Mouse (Mus musculus) midbrain, postnatal 0 days (tissue): ENCODE measurements around the gene Amer2. TPM values are rescaled to one million over a fixed set of nuclear protein-coding genes. Genes with fewer than 3 reads are reported as not detected.
"Not testable (repeated sequence)": the region's sequence is repeated elsewhere in the genome, so short reads cannot be mapped to it uniquely, and the experiment has no call there.

Experiments
- ATAC-seq: fragments of 200-750 bp; cut with Nextera tagmentation; 2 replicates; pipeline ENCODE4 v1.8.0; 2017; ENCODE audit warnings: moderate number of reproducible peaks, mild to moderate bottlenecking, moderate TSS enrichment, moderate library complexity; ENCODE audit not compliant: low FRiP score
- DNase-seq: peaks from one replicate; pipeline ENCODE4 v3.0.0-alpha.2; 2015; ENCODE audit warnings: low spot score
- H3K27ac ChIP-seq: fragments of 300-500 bp; sonication (generic); 2 replicates; pipeline ENCODE4 v1.5.1; 2014; ENCODE audit warnings: low read depth, mild to moderate bottlenecking, low read length, mixed read lengths
- H3K27me3 ChIP-seq: fragments of 300-500 bp; sonication (generic); 2 replicates; pipeline ENCODE4 v1.6.1; 2014; ENCODE audit warnings: low read length, control low read depth, mixed read lengths; ENCODE audit not compliant: insufficient read depth
- H3K36me3 ChIP-seq: fragments of 300-500 bp; sonication (generic); 2 replicates; pipeline ENCODE4 v1.6.1; 2014; ENCODE audit warnings: low read length, control low read depth, mixed read lengths; ENCODE audit not compliant: insufficient read depth
- H3K4me1 ChIP-seq: fragments of 300-500 bp; sonication (generic); 2 replicates; pipeline ENCODE4 v1.6.1; 2014; ENCODE audit warnings: mild to moderate bottlenecking, control low read depth, antibody characterized with exemption, low read length, mixed read lengths; ENCODE audit not compliant: insufficient read depth
- H3K4me2 ChIP-seq: fragments of 300-500 bp; sonication (generic); 2 replicates; pipeline ENCODE4 v1.6.1; 2014; ENCODE audit warnings: low read depth, mild to moderate bottlenecking, low read length, mixed read lengths; ENCODE audit not compliant: poor library complexity, severe bottlenecking
- H3K4me3 ChIP-seq: fragments of 300-500 bp; sonication (generic); 2 replicates; pipeline ENCODE4 v1.5.1; 2014; ENCODE audit warnings: low read depth, mild to moderate bottlenecking, low read length, moderate library complexity
- H3K9ac ChIP-seq: fragments of 300-500 bp; sonication (generic); replicated peaks from 2 replicates; pipeline ENCODE4 v1.6.1; 2014; ENCODE audit warnings: mild to moderate bottlenecking, low read length, moderate library complexity, mixed read lengths; ENCODE audit not compliant: poor library complexity, severe bottlenecking
- H3K9me3 ChIP-seq: fragments of 300-500 bp; sonication (generic); 2 replicates; pipeline ENCODE4 v1.6.1; 2016; ENCODE audit warnings: low read length, control low read depth
- CTCF ChIP-seq: IDR thresholded peaks from 2 replicates; pipeline ENCODE4 v1.5.1; 2016; ENCODE audit warnings: antibody characterized with exemption, mild to moderate bottlenecking
- WGBS: fragments of 180-500 bp; shearing (Covaris S2); extraction: QIAGEN DNeasy Blood & Tissue Kit; methylation state at CpG from one replicate; pipeline ENCODE4 v1.1.7; 2014; 5-methylcytosine and 5-hydroxymethylcytosine counted together
- polyA plus RNA-seq: library from polyadenylated mRNA; unstranded; fragments of >200 nt; fragmentation: Nextera tagmentation; extraction: Ambion mirVana; gene quantifications from 2 replicates; pipeline ENCODE4 v1.2.1, GENCODE M21; 2015
- total RNA-seq: library from RNA; depleted of rRNA; stranded (reverse); fragments of >200 nt; gene quantifications from 2 replicates; pipeline ENCODE4 v1.2.3, GENCODE M21; 2014; rRNA removed

The Amer2 gene
- total RNA-seq = 28.3 TPM in 2 replicates
- polyA plus RNA-seq = 13.7 and 18.3 TPM in 2 replicates

DNA sequence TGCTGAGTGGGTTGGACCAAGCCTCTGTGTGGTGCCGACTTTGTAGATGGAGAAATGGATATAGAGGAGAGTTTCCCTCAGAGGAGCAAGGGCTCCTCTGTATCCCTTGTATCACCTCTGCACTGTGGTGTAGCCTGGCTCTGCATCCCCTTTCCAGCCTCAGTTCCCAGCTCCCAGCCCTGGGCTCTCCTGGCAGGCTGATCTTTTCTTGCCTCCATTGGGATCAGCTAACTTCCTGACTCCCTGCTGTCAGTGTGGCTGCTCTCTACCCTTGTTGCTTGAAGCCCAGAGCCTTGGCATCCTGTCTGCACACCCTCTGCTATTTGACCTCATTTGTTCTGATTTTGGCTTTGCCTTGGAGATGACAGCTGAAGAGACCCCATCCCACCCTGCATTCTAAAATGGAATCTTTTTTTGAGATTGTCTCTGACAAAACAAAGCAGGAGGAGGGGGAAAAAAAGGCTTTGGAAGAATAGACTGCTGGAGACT, at the start of gene Amer2:
Gene Amer2 (plus strand): TSS at position 439 of the 489 bp plus-strand sequence.
- H3K9ac ChIP-seq = no peak within 1 kb of the TSS
- ATAC-seq (no peak), DNase-seq (no peak)
- no peaks in the 10 kb centered on the region for H3K9me3 ChIP-seq
- H3K4me2 ChIP-seq = no peak within 1 kb of the TSS
- H3K36me3 ChIP-seq = no peaks in the 10 kb centered on the region
- 79% methylated on average over 1 of the region's 1 CpGs for WGBS
- H3K4me1 ChIP-seq = 0 out of 2 replicates have a peak, but pooled peaks cover 4% of the 10 kb centered on the region
- no peaks in the 10 kb centered on the region for H3K27me3 ChIP-seq
- TF ChIP-seq CTCF = no peak
- no peak within 1 kb of the TSS for H3K27ac ChIP-seq
- no peak within 1 kb of the TSS for H3K4me3 ChIP-seq

DNA sequence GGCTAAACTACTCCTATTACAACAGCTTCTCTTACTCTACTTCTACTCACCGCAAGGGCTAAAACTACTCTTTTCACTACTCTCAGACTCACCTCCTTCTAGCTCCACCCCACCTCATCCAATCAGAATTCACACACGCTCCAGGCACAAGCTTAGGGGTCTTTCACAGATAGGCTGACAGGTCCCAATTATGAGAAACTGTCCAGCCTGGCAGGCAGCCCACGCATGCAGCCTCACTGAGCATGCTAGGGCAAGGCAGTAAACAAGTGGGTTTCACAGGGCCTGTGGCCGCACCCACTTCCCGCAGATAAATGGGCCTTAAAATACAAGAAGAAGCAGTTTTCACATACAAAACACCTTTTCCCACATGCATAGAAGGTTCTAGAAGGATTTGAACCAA, 33.1 kb upstream of the Amer2 start:
- not testable (repeated sequence) for H3K4me2 ChIP-seq, H3K27me3 ChIP-seq, ATAC-seq, H3K36me3 ChIP-seq, DNase-seq, H3K9ac ChIP-seq, H3K4me1 ChIP-seq, H3K27ac ChIP-seq, H3K4me3 ChIP-seq, H3K9me3 ChIP-seq
- 80% methylated on average over 5 of the region's 5 CpGs for WGBS

DNA sequence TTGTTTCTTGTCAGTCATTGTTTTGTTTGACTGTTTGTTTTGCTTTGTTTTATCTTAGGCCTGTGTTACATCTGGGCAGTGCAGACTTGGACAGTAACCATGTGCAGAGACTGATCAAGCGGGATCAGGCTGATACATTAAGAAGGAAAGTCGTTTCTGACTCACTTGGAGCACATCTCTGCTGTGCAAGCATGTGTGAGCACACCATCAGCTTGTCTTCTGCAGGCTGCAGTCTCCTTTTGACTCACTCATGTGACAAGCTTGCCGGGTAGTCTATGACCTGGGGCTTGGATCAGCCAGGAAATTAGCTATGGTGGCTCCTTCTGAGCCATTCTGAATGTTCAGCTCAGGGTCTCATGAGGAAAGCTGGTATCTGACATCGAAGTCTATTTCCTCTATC, 32.5 kb upstream of the Amer2 start:
- no peak overlapping the region for H3K27ac ChIP-seq
- H3K4me3 ChIP-seq = no peak overlapping the region
- no peaks in the 10 kb centered on the region for H3K9me3 ChIP-seq
- no peaks in the 10 kb centered on the region for H3K36me3 ChIP-seq
- H3K9ac ChIP-seq = no peak overlapping the region
- DNase-seq (no peak), ATAC-seq (no peak)
- no peak for TF ChIP-seq CTCF
- no peak overlapping the region for H3K4me2 ChIP-seq
- H3K27me3 ChIP-seq = no peaks in the 10 kb centered on the region
- no peaks in the 10 kb centered on the region for H3K4me1 ChIP-seq
- 72% methylated on average over 4 of the region's 4 CpGs for WGBS

DNA sequence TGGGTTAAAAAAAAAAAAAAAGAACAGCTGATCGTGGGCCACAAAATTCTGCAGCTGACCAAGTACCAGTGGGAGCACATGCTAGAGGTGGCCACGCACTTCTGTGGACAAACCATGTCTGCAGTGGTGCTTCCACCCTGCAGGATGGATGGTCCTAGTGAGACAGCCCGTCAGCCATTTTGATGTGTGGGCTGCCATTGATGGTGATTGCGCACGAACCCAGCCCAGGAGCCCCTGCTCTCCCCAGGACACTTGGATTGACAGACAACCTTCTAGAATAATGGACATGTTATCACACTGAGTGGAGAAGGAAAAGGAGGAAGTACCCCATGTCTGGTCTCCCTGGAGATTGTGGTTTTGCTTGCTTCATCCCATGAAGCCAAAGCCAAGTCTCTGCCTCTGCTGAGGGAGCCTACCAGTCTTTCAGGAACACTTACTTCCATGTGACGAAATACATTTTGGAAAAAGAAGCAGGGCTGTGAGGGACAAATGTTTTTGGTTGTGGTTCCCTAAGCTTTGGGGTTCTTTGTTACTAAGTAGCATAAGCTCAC, 27.7 kb upstream of the Amer2 start:
- Histone ChIP-seq H3K4me2 (no peak overlapping the region), H3K36me3 (no peaks in the 10 kb centered on the region), H3K27me3 (no peaks in the 10 kb centered on the region), H3K9me3 (no peaks in the 10 kb centered on the region), H3K9ac (no peak overlapping the region), H3K27ac (no peak overlapping the region), H3K4me1 (no peaks in the 10 kb centered on the region), H3K4me3 (no peak overlapping the region)
- 92% methylated on average over 6 of the region's 6 CpGs for WGBS
- ATAC-seq = no peak
- no peak for TF ChIP-seq CTCF
- no peak for DNase-seq

DNA sequence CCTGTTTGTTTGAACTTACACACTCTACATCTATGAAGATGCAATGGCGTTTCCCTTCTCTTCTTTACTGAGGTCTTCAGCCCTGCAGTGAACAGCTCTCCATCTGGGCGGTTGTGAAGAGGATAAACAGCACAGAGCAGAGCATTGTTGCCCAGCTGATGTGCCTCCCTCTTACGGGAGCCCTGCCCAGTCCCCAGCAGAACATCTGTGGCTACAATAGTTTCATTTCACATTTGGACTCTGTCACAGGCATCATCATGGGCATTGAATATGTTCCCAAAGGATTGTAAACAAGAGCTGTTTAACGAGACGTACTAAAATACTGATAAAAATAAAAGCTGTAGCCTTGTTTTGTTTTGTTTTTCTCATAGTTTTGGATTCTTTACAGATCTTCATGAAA, 14.7 kb upstream of the Amer2 start:
- ATAC-seq (no peak), DNase-seq (no peak)
- no peak overlapping the region for H3K27ac ChIP-seq
- H3K36me3 ChIP-seq = no peaks in the 10 kb centered on the region
- no peak for TF ChIP-seq CTCF
- H3K4me2 ChIP-seq = no peak overlapping the region
- WGBS = 84% methylated on average over 5 of the region's 5 CpGs
- H3K9me3 ChIP-seq = no peaks in the 10 kb centered on the region
- H3K4me1 ChIP-seq = no peaks in the 10 kb centered on the region; the same call in 1 of the 2 replicates
- no peaks in the 10 kb centered on the region for H3K27me3 ChIP-seq
- H3K4me3 ChIP-seq = no peak overlapping the region
- no peak overlapping the region for H3K9ac ChIP-seq

DNA sequence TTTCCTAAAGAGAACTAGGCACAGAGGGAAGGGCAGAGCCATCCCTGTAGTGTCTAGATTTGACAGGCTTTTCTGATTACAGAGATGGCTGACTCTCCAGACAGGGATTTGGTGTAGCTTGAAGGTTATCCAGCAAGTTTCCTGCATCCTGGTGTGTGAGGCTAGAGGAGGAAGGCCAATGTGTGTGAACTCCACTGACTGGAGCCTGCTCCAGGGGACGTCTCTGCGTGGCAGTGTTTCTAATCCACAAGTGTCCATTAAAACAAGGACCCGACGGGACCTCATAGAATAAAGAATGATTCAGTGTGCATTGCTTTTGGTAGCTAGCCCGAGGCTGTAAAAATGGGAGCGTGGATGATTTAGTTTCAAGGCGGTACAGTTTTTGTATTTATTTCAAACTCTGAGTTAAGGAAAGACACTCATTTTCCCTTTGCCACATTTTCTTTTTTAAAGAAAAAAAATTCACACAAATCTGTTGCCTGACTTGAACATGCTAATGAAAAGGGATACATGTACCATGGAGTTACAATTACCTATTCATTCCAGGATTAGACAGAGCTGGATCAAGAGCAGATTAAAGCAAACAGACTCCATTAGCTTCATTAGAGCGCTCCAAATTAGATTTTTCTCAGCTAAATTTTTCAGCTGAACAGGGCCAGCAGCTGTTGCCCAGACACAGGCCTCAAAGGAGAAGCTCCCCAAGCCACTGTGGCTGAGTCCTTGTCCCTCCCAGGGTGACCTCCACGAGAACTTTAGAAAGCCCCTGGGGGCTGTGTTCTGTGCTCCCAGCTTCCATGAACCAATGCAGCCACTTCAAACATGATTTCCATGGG, 11.5 kb upstream of the Amer2 start:
- H3K36me3 ChIP-seq = no peaks in the 10 kb centered on the region
- TF ChIP-seq CTCF = no peak
- DNase-seq (no peak), ATAC-seq (no peak)
- no peak overlapping the region for H3K4me3 ChIP-seq
- no peak overlapping the region for H3K9ac ChIP-seq
- H3K9me3 ChIP-seq = no peaks in the 10 kb centered on the region
- H3K4me2 ChIP-seq = no peak overlapping the region
- no peaks in the 10 kb centered on the region for H3K27me3 ChIP-seq
- no peaks in the 10 kb centered on the region; the same call in 1 of the 2 replicates for H3K4me1 ChIP-seq
- 20% methylated on average over 9 of the region's 9 CpGs for WGBS
- peak overlapping the region; percentile 12; the same call in 1 of the 2 replicates for H3K27ac ChIP-seq
